Mouse (Mus musculus): ENCODE results near the gene Pkig. TPM values are rescaled to one million over a fixed set of nuclear protein-coding genes. Genes with fewer than 3 reads are reported as not detected.

Gene Pkig
- polyA plus RNA-seq, 1 experiment from 2014 or later = 83.1 TPM

DNA sequence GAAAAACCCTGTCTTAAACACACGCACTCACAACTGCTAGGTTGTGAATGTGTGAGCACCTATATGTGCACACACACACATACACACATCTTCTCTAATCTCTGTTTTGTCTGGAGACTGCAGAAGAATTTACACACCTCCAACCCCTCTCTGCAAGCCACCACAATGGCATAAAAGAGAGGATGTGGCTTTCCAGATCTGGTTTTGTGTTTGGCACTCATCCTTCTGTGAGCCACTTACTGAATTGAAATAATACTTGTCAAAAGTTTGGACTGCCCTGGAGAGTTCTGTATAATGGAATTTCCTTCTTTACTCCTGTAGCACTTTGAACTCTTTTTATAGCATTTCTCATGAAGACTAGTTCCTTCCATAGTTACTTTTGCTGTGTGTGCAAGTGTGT, 8.9 kb downstream of the Pkig start:
- H3K36me3 ChIP-seq (ENCODE audit: control insufficient read depth, insufficient read depth) = no peaks in the 10 kb centered on the region
- WGBS (ENCODE audit: insufficient replicate concordance) = 82% methylated on average over 1 of the region's 1 CpGs

DNA sequence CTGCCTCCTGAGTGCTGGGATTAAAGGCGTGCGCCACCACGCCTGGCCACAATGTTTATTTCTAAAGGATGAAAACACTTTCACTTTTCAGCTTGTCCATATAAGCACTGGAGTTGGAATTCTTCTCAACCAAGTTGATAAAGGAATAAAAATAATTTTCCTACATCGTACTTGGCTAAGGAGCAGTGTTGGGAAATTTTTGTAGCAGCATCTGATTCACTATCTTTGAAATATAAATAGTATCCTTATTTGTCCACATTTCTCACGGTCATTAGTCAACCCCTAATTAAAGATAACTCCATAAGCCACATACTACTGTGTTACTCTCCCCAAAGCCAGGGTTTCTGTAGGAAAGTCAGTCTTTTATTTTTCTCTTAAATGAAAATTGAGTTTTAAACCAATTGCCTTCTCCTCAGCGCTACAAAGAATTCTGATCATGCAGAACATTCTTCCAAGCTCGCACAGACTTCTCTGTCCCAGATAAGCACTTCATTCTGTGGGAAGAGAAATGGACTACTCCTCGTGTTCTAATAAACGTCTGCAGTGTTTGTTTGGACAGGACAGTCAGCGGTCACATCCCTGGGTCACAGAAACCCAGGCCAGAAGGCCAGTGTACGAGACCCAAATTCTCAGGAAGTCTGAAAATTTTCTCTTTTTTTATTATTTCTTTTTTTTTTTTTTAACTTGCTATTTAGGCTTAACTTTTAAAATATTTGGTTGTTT, 12.8 kb downstream of the Pkig start:
- Histone ChIP-seq H3K9ac (ENCODE audit: low read depth, low read length) (no peak overlapping the region), H3K4me2 (ENCODE audit: low read depth, low read length) (no peak overlapping the region), H3K27me3 (ENCODE audit: control insufficient read depth, insufficient read depth, low read depth, low read length) (no peaks in the 10 kb centered on the region), H3K27ac (ENCODE audit: low read length) (no peak overlapping the region), H3K36me3 (ENCODE audit: control insufficient read depth, insufficient read depth) (no peaks in the 10 kb centered on the region), H3K9me3 (replicated peaks; ENCODE audit: control insufficient read depth, low read length) (no peaks in the 10 kb centered on the region), H3K4me1 (ENCODE audit: control insufficient read depth, low read depth, low read length) (peaks cover 13% of the 10 kb centered on the region), H3K4me3 (ENCODE audit: low read depth, low read length) (no peak overlapping the region)
- no peak for ATAC-seq (ENCODE audit: low read depth)
- WGBS (ENCODE audit: insufficient replicate concordance) = 74% methylated on average over 11 of the region's 11 CpGs

More for the DNA sequence above, 8.9 kb downstream of the Pkig start:
- Histone ChIP-seq H3K9me3 (replicated peaks; ENCODE audit: control insufficient read depth, low read length) (no peaks in the 10 kb centered on the region), H3K9ac (ENCODE audit: low read depth, low read length) (no peak overlapping the region), H3K4me1 (ENCODE audit: control insufficient read depth, low read depth, low read length) (peaks cover 2% of the 10 kb centered on the region), H3K4me3 (ENCODE audit: low read depth, low read length) (no peak overlapping the region), H3K27me3 (ENCODE audit: control insufficient read depth, insufficient read depth, low read depth, low read length) (no peaks in the 10 kb centered on the region), H3K27ac (ENCODE audit: low read length) (no peak overlapping the region), H3K4me2 (ENCODE audit: low read depth, low read length) (no peak overlapping the region)
- no peak for ATAC-seq (ENCODE audit: low read depth)

DNA sequence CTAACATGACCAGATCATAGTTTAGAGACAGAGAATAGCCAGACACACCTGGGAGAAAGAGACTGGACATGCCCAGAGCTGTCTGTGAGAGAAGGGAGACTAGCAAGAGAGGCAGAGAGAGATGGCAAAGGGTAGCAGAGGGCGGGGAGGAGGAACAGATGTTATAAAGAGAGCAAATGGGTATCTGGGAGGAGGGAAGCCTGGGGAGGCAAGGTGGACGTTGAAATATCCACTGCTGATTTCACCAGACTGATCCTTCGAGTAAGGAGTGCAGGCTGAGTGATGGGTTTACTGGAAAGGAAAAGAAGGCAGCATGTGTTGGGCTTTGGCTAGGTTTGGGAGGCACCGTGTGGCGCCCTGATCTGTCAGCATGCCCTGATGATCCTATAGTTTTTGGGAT, 16.2 kb downstream of the Pkig start:
- Histone ChIP-seq H3K9ac (ENCODE audit: low read depth, low read length) (no peak overlapping the region), H3K4me2 (ENCODE audit: low read depth, low read length) (no peak overlapping the region)

DNA sequence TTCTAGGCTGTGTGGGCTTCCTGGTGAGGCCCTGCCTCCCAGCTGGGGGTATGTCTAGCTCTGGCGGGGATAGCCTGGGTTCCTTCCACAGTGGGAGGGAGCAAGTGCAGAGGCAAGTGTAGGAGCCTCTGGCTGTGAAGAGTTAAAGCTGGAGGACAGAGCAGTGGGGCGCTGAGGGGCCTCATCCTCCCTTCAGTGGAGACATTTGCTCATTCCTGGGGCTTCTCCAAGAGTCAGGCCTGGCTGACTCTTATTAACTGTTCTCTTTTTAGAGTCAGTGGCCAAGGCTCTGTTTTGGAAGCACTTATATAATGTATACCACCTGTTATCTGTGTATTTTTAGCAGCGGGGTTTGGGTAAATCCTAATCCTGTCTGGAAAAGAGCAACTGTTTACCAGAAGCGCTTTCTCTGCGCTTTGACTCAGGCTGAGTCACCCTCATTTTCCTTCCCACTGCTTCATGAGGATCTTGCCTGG, 17.0 kb downstream of the Pkig start:
- H3K27ac ChIP-seq (ENCODE audit: low read length) = no peak overlapping the region
- no peak overlapping the region for H3K9ac ChIP-seq (ENCODE audit: low read depth, low read length)
- WGBS (ENCODE audit: insufficient replicate concordance) = 65% methylated on average over 5 of the region's 5 CpGs
- ATAC-seq (ENCODE audit: low read depth) = 0 out of 2 replicates have a peak, but pooled peaks have one; percentile 13
- H3K4me2 ChIP-seq (ENCODE audit: low read depth, low read length) = no peak overlapping the region
- H3K4me3 ChIP-seq (ENCODE audit: low read depth, low read length) = no peak overlapping the region
- H3K27me3 ChIP-seq (ENCODE audit: control insufficient read depth, insufficient read depth, low read depth, low read length) = no peaks in the 10 kb centered on the region
- peaks cover 20% of the 10 kb centered on the region for H3K4me1 ChIP-seq (ENCODE audit: control insufficient read depth, low read depth, low read length)
- no peaks in the 10 kb centered on the region for H3K9me3 ChIP-seq (replicated peaks; ENCODE audit: control insufficient read depth, low read length)
- H3K36me3 ChIP-seq (ENCODE audit: control insufficient read depth, insufficient read depth) = no peaks in the 10 kb centered on the region

More for the DNA sequence above, 16.2 kb downstream of the Pkig start:
- Histone ChIP-seq H3K9me3 (replicated peaks; ENCODE audit: control insufficient read depth, low read length) (no peaks in the 10 kb centered on the region), H3K4me1 (ENCODE audit: control insufficient read depth, low read depth, low read length) (peaks cover 20% of the 10 kb centered on the region), H3K27ac (ENCODE audit: low read length) (no peak overlapping the region), H3K27me3 (ENCODE audit: control insufficient read depth, insufficient read depth, low read depth, low read length) (no peaks in the 10 kb centered on the region), H3K36me3 (ENCODE audit: control insufficient read depth, insufficient read depth) (no peaks in the 10 kb centered on the region), H3K4me3 (ENCODE audit: low read depth, low read length) (no peak overlapping the region)
- ATAC-seq (ENCODE audit: low read depth) = no peak
- 65% methylated on average over 5 of the region's 5 CpGs for WGBS (ENCODE audit: insufficient replicate concordance)

DNA sequence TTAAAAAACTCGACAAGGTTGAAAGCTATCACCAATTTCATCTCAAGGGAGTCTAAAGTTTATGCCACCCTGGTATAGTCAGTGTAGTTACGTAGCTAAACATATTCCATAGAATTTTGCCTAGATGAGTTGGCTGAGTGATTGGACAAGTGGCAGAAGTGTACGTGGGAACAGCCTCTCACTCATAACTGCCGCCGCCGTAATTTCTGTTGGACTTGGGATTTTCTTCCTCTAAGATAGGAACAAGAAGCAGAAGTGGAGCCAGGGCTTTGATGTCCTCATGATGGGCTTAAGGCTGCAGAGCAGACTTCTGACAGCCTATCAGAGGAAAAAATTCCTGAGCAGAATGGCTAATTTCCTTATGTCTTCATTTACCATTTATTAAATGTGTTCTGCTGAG, 17.5 kb downstream of the Pkig start:
- no peak for ATAC-seq (ENCODE audit: low read depth)
- Histone ChIP-seq H3K4me3 (ENCODE audit: low read depth, low read length) (no peak overlapping the region), H3K4me1 (ENCODE audit: control insufficient read depth, low read depth, low read length) (peaks cover 20% of the 10 kb centered on the region), H3K27ac (ENCODE audit: low read length) (no peak overlapping the region), H3K9ac (ENCODE audit: low read depth, low read length) (no peak overlapping the region), H3K36me3 (ENCODE audit: control insufficient read depth, insufficient read depth) (no peaks in the 10 kb centered on the region), H3K9me3 (replicated peaks; ENCODE audit: control insufficient read depth, low read length) (no peaks in the 10 kb centered on the region), H3K27me3 (ENCODE audit: control insufficient read depth, insufficient read depth, low read depth, low read length) (no peaks in the 10 kb centered on the region), H3K4me2 (ENCODE audit: low read depth, low read length) (no peak overlapping the region)
- WGBS (ENCODE audit: insufficient replicate concordance) = 68% methylated on average over 6 of the region's 6 CpGs

DNA sequence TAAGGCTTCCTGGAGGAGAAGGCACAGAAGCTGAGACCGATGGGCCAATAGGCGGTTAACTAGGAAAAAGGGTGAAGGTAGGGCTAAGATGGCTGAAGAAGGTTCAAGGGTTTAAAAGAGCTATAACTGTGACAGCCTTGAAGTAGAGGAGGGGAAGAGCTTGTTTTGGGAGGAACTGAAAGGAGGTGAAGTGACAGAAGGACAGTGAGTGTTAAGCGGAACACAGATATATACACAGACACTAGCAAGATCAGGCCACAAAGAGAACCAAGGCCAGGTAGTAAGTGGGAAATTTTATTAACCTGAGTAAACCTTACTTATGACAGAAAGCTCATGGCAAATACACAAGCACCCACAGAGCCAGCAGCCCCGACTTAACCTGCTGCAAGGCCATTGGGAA, 18.1 kb downstream of the Pkig start:
- Histone ChIP-seq H3K4me1 (ENCODE audit: control insufficient read depth, low read depth, low read length) (peaks cover 20% of the 10 kb centered on the region), H3K9me3 (replicated peaks; ENCODE audit: control insufficient read depth, low read length) (no peaks in the 10 kb centered on the region), H3K27me3 (ENCODE audit: control insufficient read depth, insufficient read depth, low read depth, low read length) (no peaks in the 10 kb centered on the region), H3K36me3 (ENCODE audit: control insufficient read depth, insufficient read depth) (no peaks in the 10 kb centered on the region), H3K27ac (ENCODE audit: low read length) (0 out of 2 replicates have a peak overlapping the region, but pooled peaks have one; percentile 56), H3K9ac (ENCODE audit: low read depth, low read length) (no peak overlapping the region), H3K4me2 (ENCODE audit: low read depth, low read length) (no peak overlapping the region), H3K4me3 (ENCODE audit: low read depth, low read length) (no peak overlapping the region)
- WGBS (ENCODE audit: insufficient replicate concordance) = 78% methylated on average over 4 of the region's 4 CpGs
- no peak for ATAC-seq (ENCODE audit: low read depth)

DNA sequence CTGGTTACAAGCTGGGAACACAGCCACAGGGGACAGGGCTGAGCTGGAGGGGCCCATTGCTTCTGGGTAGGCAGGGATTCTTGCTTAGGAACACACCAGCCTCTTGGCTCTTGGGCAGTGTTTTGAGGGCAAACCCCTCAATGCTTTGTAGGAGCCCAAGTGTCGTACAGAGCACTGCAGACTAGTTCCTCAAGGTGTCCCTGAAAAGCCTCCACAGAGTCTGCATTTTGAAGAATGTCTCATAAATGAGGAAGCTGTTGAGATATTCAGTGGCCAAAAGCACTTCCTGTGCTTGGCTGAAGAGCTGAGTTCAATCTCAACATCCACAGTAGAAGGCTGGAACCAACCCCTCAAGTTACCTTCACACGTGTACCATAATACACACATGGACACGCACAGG, 18.6 kb downstream of the Pkig start:
- H3K4me1 ChIP-seq (ENCODE audit: control insufficient read depth, low read depth, low read length) = peaks cover 19% of the 10 kb centered on the region
- whole genome bisulfite sequencing (ENCODE audit: insufficient replicate concordance) = 67% methylated on average over 3 of the region's 3 CpGs

DNA sequence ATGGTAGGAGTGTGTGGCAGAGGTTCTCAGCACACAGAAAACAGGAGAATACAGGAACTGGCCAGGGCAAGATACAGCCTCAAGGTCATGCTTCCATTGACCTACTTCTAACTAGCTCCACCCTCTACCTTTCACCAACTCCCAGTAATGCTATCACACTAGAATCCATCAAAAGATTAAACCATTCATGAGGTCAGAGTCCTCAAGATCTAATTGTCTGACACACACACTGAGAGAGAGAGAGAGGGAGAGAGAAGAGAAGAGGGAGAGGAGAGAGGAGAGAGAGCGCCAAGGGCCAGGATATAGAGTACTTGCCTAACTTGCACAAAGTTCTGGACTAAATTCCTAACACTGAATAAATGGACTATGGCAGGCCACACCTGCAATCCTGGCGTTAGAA, 24.2 kb downstream of the Pkig start:
- Histone ChIP-seq H3K4me1 (ENCODE audit: control insufficient read depth, low read depth, low read length) (peaks cover 23% of the 10 kb centered on the region), H3K27me3 (ENCODE audit: control insufficient read depth, insufficient read depth, low read depth, low read length) (no peaks in the 10 kb centered on the region), H3K4me3 (ENCODE audit: low read depth, low read length) (no peak overlapping the region), H3K27ac (ENCODE audit: low read length) (no peak overlapping the region), H3K9ac (ENCODE audit: low read depth, low read length) (no peak overlapping the region), H3K36me3 (ENCODE audit: control insufficient read depth, insufficient read depth) (no peaks in the 10 kb centered on the region), H3K4me2 (ENCODE audit: low read depth, low read length) (no peak overlapping the region), H3K9me3 (replicated peaks; ENCODE audit: control insufficient read depth, low read length) (no peaks in the 10 kb centered on the region)
- ATAC-seq (ENCODE audit: low read depth) = no peak
- 76% methylated on average over 2 of the region's 2 CpGs for WGBS (ENCODE audit: insufficient replicate concordance)

More for the DNA sequence above, 18.6 kb downstream of the Pkig start:
- H3K36me3 ChIP-seq (ENCODE audit: control insufficient read depth, insufficient read depth) = no peaks in the 10 kb centered on the region
- H3K9ac ChIP-seq (ENCODE audit: low read depth, low read length) = no peak overlapping the region
- no peak overlapping the region for H3K4me2 ChIP-seq (ENCODE audit: low read depth, low read length)
- peak; percentile 32; the same call in 1 of the 2 replicates for ATAC-seq (ENCODE audit: low read depth)
- no peaks in the 10 kb centered on the region for H3K27me3 ChIP-seq (ENCODE audit: control insufficient read depth, insufficient read depth, low read depth, low read length)
- H3K9me3 ChIP-seq (replicated peaks; ENCODE audit: control insufficient read depth, low read length) = no peaks in the 10 kb centered on the region
- no peak overlapping the region for H3K4me3 ChIP-seq (ENCODE audit: low read depth, low read length)
- H3K27ac ChIP-seq (ENCODE audit: low read length) = 0 out of 2 replicates have a peak overlapping the region, but pooled peaks have one; percentile 56

DNA sequence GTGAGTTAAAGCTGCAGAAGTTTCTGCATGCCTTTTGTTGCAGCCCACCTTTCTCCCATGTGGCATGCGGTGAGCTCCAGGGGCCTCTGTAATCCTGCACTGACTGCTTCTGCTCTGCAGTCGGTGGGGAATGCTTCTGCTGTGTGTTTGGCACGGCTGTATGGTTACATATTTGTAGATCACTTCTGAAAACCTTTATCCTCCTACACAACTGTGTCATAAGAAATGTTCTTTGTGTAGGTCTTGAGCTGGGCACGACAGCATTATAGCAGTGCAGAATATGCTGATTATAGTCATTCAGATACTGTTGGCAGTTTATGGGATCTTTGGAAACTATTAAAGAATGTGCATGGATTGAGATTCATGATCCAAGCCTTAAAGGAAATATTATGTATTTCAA, 27.1 kb downstream of the Pkig start:
- H3K9me3 ChIP-seq (replicated peaks; ENCODE audit: control insufficient read depth, low read length) = no peaks in the 10 kb centered on the region
- H3K4me2 ChIP-seq (ENCODE audit: low read depth, low read length) = no peak overlapping the region
- no peak for ATAC-seq (ENCODE audit: low read depth)
- H3K27me3 ChIP-seq (ENCODE audit: control insufficient read depth, insufficient read depth, low read depth, low read length) = no peaks in the 10 kb centered on the region
- H3K4me3 ChIP-seq (ENCODE audit: low read depth, low read length) = no peak overlapping the region
- no peak overlapping the region for H3K27ac ChIP-seq (ENCODE audit: low read length)
- WGBS (ENCODE audit: insufficient replicate concordance) = 59% methylated on average over 4 of the region's 4 CpGs
- no peak overlapping the region for H3K9ac ChIP-seq (ENCODE audit: low read depth, low read length)
- no peaks in the 10 kb centered on the region for H3K36me3 ChIP-seq (ENCODE audit: control insufficient read depth, insufficient read depth)
- H3K4me1 ChIP-seq (ENCODE audit: control insufficient read depth, low read depth, low read length) = peaks cover 44% of the 10 kb centered on the region
